ENCODE assay signal across 32 mouse cellular contexts in genomic region chr12:73647686-73648085, GRCm38 (mm10).
DNase-seq lines count a peak whose midpoint lies in the region; ATAC-seq and TF ChIP-seq lines count a peak whose summit lies in the region.
"Had no signal": no experiment of that assay in that cellular context is flagged by ENCODE, and none has a peak within 500 bp of the region (broad histone marks: within the 10 kb centered on the region; RNA-seq: fewer than 3 reads in every experiment).

No protein-coding gene starts in this region.

- in situ Hi-C loops in CH12.LX (cut with MboI; ENCODE audit: low pct_ligation_motif_present, low pct_unique_long_range_greater_than_20kb, low sequenced_read_pairs) = no loop called here

- no peak overlapping the region for H3K9ac ChIP-seq in heart, adult 2 months (ENCODE audit: low read depth, low read length)
- H3K9ac ChIP-seq in heart, embryonic 11.5 days (ENCODE audit: low read depth, low read length) = no peak overlapping the region
- H3K9ac ChIP-seq in CH12.LX (ENCODE audit: insufficient read depth, low read depth) = no peak overlapping the region
- H3K9ac ChIP-seq in hindbrain, postnatal 0 days (replicated peaks; ENCODE audit: low read length) = no peak overlapping the region
- H3K9ac ChIP-seq in hindbrain, embryonic 14.5 days = no peak overlapping the region
- H3K9ac ChIP-seq: limb, embryonic 15.5 days; liver, embryonic 13.5 days; midbrain, embryonic 12.5 days had no signal

- dilution Hi-C loops in CH12.LX (cut with MboI; ENCODE audit: extremely low pct_ligation_motif_present, extremely low pct_unique_long_range_greater_than_20kb, low sequenced_read_pairs) = no loop called here

- no peak for TF ChIP-seq EP300 in heart, adult 2 months (IDR thresholded peaks at IDR 0.05; ENCODE audit: insufficient read depth, low read depth, low read length)
- TF ChIP-seq EP300 in CH12.LX (IDR thresholded peaks at IDR 0.05; ENCODE audit: low read length) = no peak

- H3K27ac ChIP-seq in heart, adult 2 months = 0 out of 2 replicates have a peak overlapping the region, but pooled peaks have one; percentile 9
- H3K27ac ChIP-seq in heart, embryonic 11.5 days (ENCODE audit: low read depth, low read length) = no peak overlapping the region
- H3K27ac ChIP-seq in CH12.LX (ENCODE audit: insufficient read depth, low read depth) = no peak overlapping the region
- H3K27ac ChIP-seq in hindbrain, postnatal 0 days = no peak overlapping the region
- no peak overlapping the region for H3K27ac ChIP-seq in hindbrain, embryonic 14.5 days
- H3K27ac ChIP-seq: gastrocnemius, adult 2 months; hindbrain, embryonic 10.5 days; limb, embryonic 10.5 days; limb, embryonic 15.5 days; liver, embryonic 13.5 days; midbrain, embryonic 12.5 days; stomach, postnatal 0 days had no signal

- no peaks in the 10 kb centered on the region for H3K27me3 ChIP-seq in heart, adult 2 months (ENCODE audit: control insufficient read depth, insufficient read depth, low read length)
- no peaks in the 10 kb centered on the region for H3K27me3 ChIP-seq in heart, embryonic 11.5 days (ENCODE audit: control insufficient read depth, insufficient read depth, low read length)
- H3K27me3 ChIP-seq in CH12.LX (replicated peaks) = no peaks in the 10 kb centered on the region
- H3K27me3 ChIP-seq in hindbrain, postnatal 0 days (ENCODE audit: insufficient read depth, low read length) = no peaks in the 10 kb centered on the region
- no peaks in the 10 kb centered on the region for H3K27me3 ChIP-seq in hindbrain, embryonic 14.5 days (ENCODE audit: control insufficient read depth, insufficient read depth, low read length)
- H3K27me3 ChIP-seq: limb, embryonic 15.5 days; liver, embryonic 13.5 days; midbrain, embryonic 12.5 days had no signal

- WGBS in heart, adult 2 months = 41% methylated on average over 2 of the region's 2 CpGs
- WGBS in heart, embryonic 11.5 days (ENCODE audit: insufficient replicate concordance) = 45% methylated on average over 2 of the region's 2 CpGs
- WGBS in hindbrain, postnatal 0 days = 79% methylated on average over 2 of the region's 2 CpGs
- 97% methylated on average over 2 of the region's 2 CpGs for WGBS in hindbrain, embryonic 14.5 days

- ATAC-seq in heart, embryonic 11.5 days (replicated peaks; ENCODE audit: insufficient number of reproducible peaks, low FRiP score, low TSS enrichment) = no peak
- ATAC-seq in hindbrain, postnatal 0 days = no peak
- ATAC-seq in hindbrain, embryonic 14.5 days (ENCODE audit: low FRiP score) = no peak
- ATAC-seq: forebrain, embryonic 14.5 days; hindbrain, embryonic 16.5 days; intestine, postnatal 0 days; lung, postnatal 0 days had no signal

- no peak for TF ChIP-seq RAD21 in CH12.LX (IDR thresholded peaks at IDR 0.05; ENCODE audit: low read depth, low read length)

- no peak for TF ChIP-seq CTCF in heart, adult 2 months (IDR thresholded peaks at IDR 0.05)
- no peak for TF ChIP-seq CTCF in CH12.LX (conservative IDR thresholded peaks at IDR 0.05 in 1 of 2, IDR thresholded peaks at IDR 0.05 in 1 of 2; ENCODE audit: low read depth in 2 of 2, low read length in 2 of 2)
- TF ChIP-seq CTCF in hindbrain, postnatal 0 days (IDR thresholded peaks at IDR 0.05; ENCODE audit: low read depth) = no peak

- DNase-seq in heart, adult 2 months = no peak
- peak; percentile 66 for DNase-seq in CD4-positive helper T cell, adult 2 months (ENCODE audit: low read depth, low spot score)
- no peak for DNase-seq in CH12.LX (ENCODE audit: extremely low read depth)
- peak; percentile 81 for DNase-seq in induced T-regulatory cell, adult 2 months (ENCODE audit: low read depth)
- DNase-seq in hindbrain, postnatal 0 days (ENCODE audit: low spot score) = no peak
- no peak for DNase-seq in right cerebral cortex, adult 2 months (ENCODE audit: low spot score in 2 of 2)
- DNase-seq in hindbrain, embryonic 14.5 days (ENCODE audit: low spot score) = no peak
- DNase-seq: adrenal gland, postnatal 14 days; cerebellum, adult 11-12 months; cerebellum, adult 9-11 months; gastrocnemius, adult 2 months; heart, postnatal 14 days; kidney, adult 9 months; kidney, postnatal 14 days; liver, embryonic 13.5 days; lung, adult 18-20 months; lung, postnatal 4 days; right cerebral cortex, postnatal 14 days; thymus, postnatal 36 days had no signal

- no peak for TF ChIP-seq POLR2A in heart, adult 2 months (IDR thresholded peaks at IDR 0.05; ENCODE audit: insufficient read depth, low read depth, low read length)
- no peak for TF ChIP-seq POLR2A in CH12.LX (IDR thresholded peaks at IDR 0.05; ENCODE audit: low read depth, low read length)

- no peak overlapping the region for H3K4me2 ChIP-seq in heart, embryonic 11.5 days
- peak overlapping the region; percentile 34; the same call in 1 of the 2 replicates for H3K4me2 ChIP-seq in CH12.LX (ENCODE audit: insufficient read depth, low read depth, poor library complexity, severe bottlenecking)
- H3K4me2 ChIP-seq in hindbrain, postnatal 0 days (ENCODE audit: low read depth, low read length) = no peak overlapping the region
- H3K4me2 ChIP-seq in hindbrain, embryonic 14.5 days (replicated peaks) = no peak overlapping the region
- H3K4me2 ChIP-seq: limb, embryonic 15.5 days; liver, embryonic 13.5 days; midbrain, embryonic 12.5 days had no signal

- no peak overlapping the region for H3K4me3 ChIP-seq in heart, adult 2 months
- H3K4me3 ChIP-seq in heart, embryonic 11.5 days (ENCODE audit: low read depth, low read length) = no peak overlapping the region
- H3K4me3 ChIP-seq in CH12.LX (replicated peaks in 1 of 3; ENCODE audit: low read depth in 2 of 3, low read length in 2 of 3, poor library complexity in 1 of 3) = no peak overlapping the region
- H3K4me3 ChIP-seq in hindbrain, postnatal 0 days (ENCODE audit: low read length) = no peak overlapping the region
- no peak overlapping the region for H3K4me3 ChIP-seq in hindbrain, embryonic 14.5 days (replicated peaks; ENCODE audit: low read length)
- H3K4me3 ChIP-seq: gastrocnemius, adult 2 months; hindbrain, embryonic 10.5 days; limb, embryonic 10.5 days; limb, embryonic 15.5 days; liver, embryonic 13.5 days; megakaryocyte, embryonic 14.5 days; midbrain, embryonic 12.5 days; myocyte had no signal

- H3K9me3 ChIP-seq in heart, embryonic 11.5 days (replicated peaks; ENCODE audit: control insufficient read depth, low read length) = no peaks in the 10 kb centered on the region
- no peaks in the 10 kb centered on the region for H3K9me3 ChIP-seq in CH12.LX (replicated peaks; ENCODE audit: low read length)
- H3K9me3 ChIP-seq in hindbrain, postnatal 0 days (ENCODE audit: low read length) = no peaks in the 10 kb centered on the region
- no peaks in the 10 kb centered on the region for H3K9me3 ChIP-seq in hindbrain, embryonic 14.5 days (ENCODE audit: control insufficient read depth, low read length)
- H3K9me3 ChIP-seq: hindbrain, embryonic 10.5 days; limb, embryonic 10.5 days; limb, embryonic 15.5 days; liver, embryonic 13.5 days; megakaryocyte, embryonic 14.5 days; midbrain, embryonic 12.5 days had no signal

- intact Hi-C loops in heart, adult 2 months (cut with DNase I) = no loop called here

- peaks cover 3% of the 10 kb centered on the region; the same call in 1 of the 2 replicates for H3K79me2 ChIP-seq in heart, adult 2 months (replicated peaks; ENCODE audit: control insufficient read depth, insufficient read depth, low read length)
- no peaks in the 10 kb centered on the region for H3K79me2 ChIP-seq in CH12.LX (replicated peaks; ENCODE audit: control insufficient read depth, extremely low read depth, insufficient read depth, poor library complexity, severe bottlenecking)

- H3K36me3 ChIP-seq in heart, adult 2 months (ENCODE audit: control insufficient read depth, insufficient read depth, low read length) = peaks cover 15% of the 10 kb centered on the region
- no peaks in the 10 kb centered on the region for H3K36me3 ChIP-seq in heart, embryonic 11.5 days (ENCODE audit: control insufficient read depth, insufficient read depth, low read length)
- no peaks in the 10 kb centered on the region for H3K36me3 ChIP-seq in CH12.LX (replicated peaks in 1 of 2; ENCODE audit: control insufficient read depth in 1 of 2, insufficient read depth in 1 of 2, low read length in 1 of 2)
- H3K36me3 ChIP-seq in hindbrain, postnatal 0 days (ENCODE audit: insufficient read depth, low read length) = no peaks in the 10 kb centered on the region
- no peaks in the 10 kb centered on the region for H3K36me3 ChIP-seq in hindbrain, embryonic 14.5 days (replicated peaks; ENCODE audit: control insufficient read depth, insufficient read depth)
- H3K36me3 ChIP-seq: G1E; hindbrain, embryonic 10.5 days; limb, embryonic 10.5 days; limb, embryonic 15.5 days; liver, embryonic 13.5 days; midbrain, embryonic 12.5 days had no signal

- H3K4me1 ChIP-seq in heart, adult 2 months (ENCODE audit: control insufficient read depth, insufficient read depth, low read length) = peaks cover 13% of the 10 kb centered on the region
- peaks cover 3% of the 10 kb centered on the region; the same call in 1 of the 2 replicates for H3K4me1 ChIP-seq in heart, embryonic 11.5 days (ENCODE audit: control insufficient read depth, insufficient read depth, low read length)
- H3K4me1 ChIP-seq in CH12.LX (ENCODE audit: control insufficient read depth in 1 of 2, insufficient read depth in 2 of 2) = peaks cover 6 to 23% of the 10 kb centered on the region in 2 experiments
- no peaks in the 10 kb centered on the region for H3K4me1 ChIP-seq in hindbrain, postnatal 0 days (ENCODE audit: insufficient read depth, low read length)
- no peaks in the 10 kb centered on the region for H3K4me1 ChIP-seq in hindbrain, embryonic 14.5 days (replicated peaks; ENCODE audit: control insufficient read depth, insufficient read depth, low read length)
- H3K4me1 ChIP-seq: hindbrain, embryonic 10.5 days; limb, embryonic 10.5 days; limb, embryonic 15.5 days; liver, embryonic 13.5 days; midbrain, embryonic 12.5 days had no signal

TF ChIP-seq in CH12.LX, 34 proteins besides CTCF, POLR2A, EP300 and RAD21:
- peak; percentile 40; the same call in 1 of the 2 replicates for TF ChIP-seq ETS1 (conservative IDR thresholded peaks at IDR 0.05; ENCODE audit: low read depth, low read length)
- TF ChIP-seq USF2 (conservative IDR thresholded peaks at IDR 0.05; ENCODE audit: low read depth, low read length) = no peak

Comparison
In these comparisons a context has a peak if more than half of its experiments do, and no peak if none do; other contexts are left out.
1. DNase-seq: peak in CD4-positive helper T cell, adult 2 months (single experiment) and induced T-regulatory cell, adult 2 months (single experiment); none in heart, adult 2 months (0 of 2), CH12.LX (single experiment), hindbrain, postnatal 0 days (single experiment), right cerebral cortex, adult 2 months (0 of 2) and hindbrain, embryonic 14.5 days (single experiment).